Mouse (Mus musculus) heart, embryonic 14.5 days (tissue): ENCODE results near the gene Ccdc186. TPM values are rescaled to one million over a fixed set of nuclear protein-coding genes. Genes with fewer than 3 reads are reported as not detected.
"Not testable (repeated sequence)": the region's sequence is repeated elsewhere in the genome, so short reads cannot be mapped to it uniquely, and the experiment has no call there.

Source experiments
- ATAC-seq: fragments of 200-750 bp; cut with Nextera tagmentation; 2 replicates; pipeline ENCODE4 v1.8.0; 2017; ENCODE audit warnings: low read depth, moderate TSS enrichment; ENCODE audit not compliant: insufficient number of reproducible peaks, insufficient read depth, low FRiP score
- H3K27ac ChIP-seq, 2 experiments: fragments of 200-500 bp in 1 of 2; fragments of 300-500 bp in 1 of 2; sonication (generic) in 1 of 2; replicated peaks in 1 of 2; 2 replicates each; pipeline ENCODE4 v1.5.1; 2012 to 2014; ENCODE audit warnings: low read depth in 2 of 2, low read length in 2 of 2, control low read depth in 1 of 2, mild to moderate bottlenecking in 1 of 2, mixed read lengths in 1 of 2; ENCODE audit not compliant: control insufficient read depth in 1 of 2, insufficient read depth in 1 of 2
- H3K27me3 ChIP-seq: fragments of 300-500 bp; sonication (generic); 2 replicates; pipeline ENCODE4 v1.6.1; 2014; ENCODE audit warnings: mild to moderate bottlenecking, low read length, control low read depth; ENCODE audit not compliant: control insufficient read depth, insufficient read depth
- H3K36me3 ChIP-seq: fragments of 300-500 bp; sonication (generic); 2 replicates; pipeline ENCODE4 v1.6.1; 2014; ENCODE audit warnings: mild to moderate bottlenecking, control low read depth, low read length, mixed read lengths; ENCODE audit not compliant: control insufficient read depth, insufficient read depth
- H3K4me1 ChIP-seq, 2 experiments: fragments of 200-500 bp in 1 of 2; fragments of 300-500 bp in 1 of 2; sonication (generic) in 1 of 2; 2 replicates each; pipeline ENCODE4 v1.6.1; 2012 to 2014; ENCODE audit warnings: low read length in 2 of 2, control low read depth in 1 of 2, mixed read lengths in 1 of 2; ENCODE audit not compliant: control insufficient read depth in 2 of 2, insufficient read depth in 2 of 2
- H3K4me2 ChIP-seq: fragments of 300-500 bp; sonication (generic); 2 replicates; pipeline ENCODE4 v1.6.1; 2014; ENCODE audit warnings: mild to moderate bottlenecking, low read length
- H3K4me3 ChIP-seq, 2 experiments: fragments of 200-500 bp in 1 of 2; fragments of 300-500 bp in 1 of 2; sonication (generic) in 1 of 2; 2 replicates each; pipeline ENCODE4 v1.5.1; 2012 to 2014; ENCODE audit warnings: low read length in 2 of 2, mild to moderate bottlenecking in 2 of 2, control low read depth in 1 of 2, low read depth in 1 of 2, moderate library complexity in 1 of 2; ENCODE audit not compliant: control insufficient read depth in 1 of 2, insufficient read depth in 1 of 2
- H3K9ac ChIP-seq: fragments of 300-500 bp; sonication (generic); 2 replicates; pipeline ENCODE4 v1.6.1; 2014; ENCODE audit warnings: mild to moderate bottlenecking, low read length
- H3K9me3 ChIP-seq: fragments of 300-500 bp; sonication (generic); 2 replicates; pipeline ENCODE4 v1.6.1; 2016; ENCODE audit warnings: low read length, control low read depth; ENCODE audit not compliant: control insufficient read depth
- WGBS: fragments of 180-500 bp; shearing (Covaris S2); extraction: QIAGEN DNeasy Blood & Tissue Kit; methylation state at CpG from one replicate; pipeline ENCODE4 v1.1.7; 2014; 5-methylcytosine and 5-hydroxymethylcytosine counted together
- polyA plus RNA-seq: library from polyadenylated mRNA; unstranded; fragments of >200 nt; fragmentation: Nextera tagmentation; extraction: Ambion mirVana; gene quantifications from 2 replicates; pipeline ENCODE4 v1.2.1, GENCODE M21; 2014

The Ccdc186 gene
- polyA plus RNA-seq, 1 experiment from 2014 or later: 20.4 TPM

DNA sequence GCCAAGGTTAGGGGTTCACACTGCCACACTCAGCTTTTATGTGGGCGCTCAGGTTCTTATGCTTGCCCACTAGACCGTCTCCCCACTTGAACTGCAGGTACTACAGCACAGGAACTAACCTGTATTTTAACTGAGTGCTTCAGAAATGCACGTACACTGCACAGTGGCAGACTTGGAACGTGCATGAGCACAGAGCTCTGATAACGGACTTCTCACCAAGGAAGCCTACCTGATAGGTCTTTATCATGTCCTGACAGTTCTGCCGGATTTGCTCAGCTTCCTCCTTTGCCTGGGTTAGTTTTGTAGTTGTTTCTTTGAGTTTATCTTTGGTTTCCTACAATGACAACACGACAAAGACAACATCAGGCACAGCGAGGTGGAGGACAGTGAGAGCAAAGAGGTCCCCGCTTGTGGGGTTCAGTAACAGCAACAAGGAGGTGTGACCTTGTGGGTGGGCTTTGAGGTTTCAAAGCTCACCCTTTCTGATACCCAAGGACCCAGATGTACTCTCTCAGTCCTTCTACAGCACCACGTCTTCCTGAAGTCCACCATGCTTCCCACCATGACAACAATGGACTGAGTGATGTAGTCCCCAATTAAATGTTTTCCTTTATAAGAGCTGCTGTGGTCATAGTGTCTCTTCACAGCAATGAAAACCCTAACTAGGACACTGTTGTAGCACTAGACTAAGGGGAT is 20.2 kb downstream of the Ccdc186 start:
- H3K27me3 ChIP-seq: no peaks in the 10 kb centered on the region
- no peak overlapping the region for H3K4me2 ChIP-seq
- H3K27ac ChIP-seq: peak overlapping the region; percentile 75 to 80
- no peak overlapping the region for H3K4me3 ChIP-seq
- H3K4me1 ChIP-seq: peaks cover 15 to 30% of the 10 kb centered on the region in 2 experiments
- 46% methylated on average over 10 of the region's 10 CpGs for whole genome bisulfite sequencing
- H3K36me3 ChIP-seq: peaks cover 86% of the 10 kb centered on the region
- ATAC-seq: no peak
- H3K9ac ChIP-seq: no peak overlapping the region
- H3K9me3 ChIP-seq: no peaks in the 10 kb centered on the region

DNA sequence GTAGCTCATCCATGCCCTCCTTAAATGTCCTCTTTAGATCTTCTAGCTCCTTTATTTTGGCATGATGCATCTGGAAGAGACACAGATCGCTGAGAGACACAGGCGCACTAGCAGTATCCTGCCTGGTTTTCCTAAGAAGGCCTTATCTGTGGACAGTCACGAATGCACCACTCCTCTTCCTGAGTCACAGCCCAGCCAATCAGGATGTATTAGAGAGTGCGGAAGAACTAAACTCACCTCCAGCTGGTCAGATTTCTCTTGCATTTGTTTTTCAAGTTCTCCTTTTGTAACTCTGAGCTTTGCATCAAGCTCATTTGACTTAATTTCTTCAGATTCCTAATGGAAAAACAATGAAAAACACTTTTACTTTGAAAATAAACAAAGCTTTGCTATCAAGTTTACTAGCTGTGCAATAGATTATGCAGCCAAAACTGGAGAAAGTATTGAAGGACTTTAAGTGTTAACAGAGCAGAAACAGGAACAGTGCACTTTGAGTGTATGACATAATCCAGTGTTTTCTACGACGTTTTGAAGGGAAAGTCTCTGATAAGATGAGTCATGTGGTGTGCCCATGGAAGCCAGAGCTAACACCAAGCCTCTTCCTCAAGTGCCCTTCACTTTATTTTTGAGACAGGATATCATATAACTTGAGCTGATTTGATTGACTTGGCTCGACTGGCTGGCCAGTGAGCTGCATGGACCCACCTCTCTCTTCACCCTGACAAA is 20.9 kb downstream of the Ccdc186 start:
- peak; percentile 56; the same call in 1 of the 2 replicates for ATAC-seq
- WGBS: 13% methylated on average over 7 of the region's 7 CpGs
- Histone ChIP-seq H3K9ac (peak overlapping the region; percentile 3; the same call in 1 of the 2 replicates), H3K27me3 (no peaks in the 10 kb centered on the region), H3K27ac (peak overlapping the region; percentile 75 to 80), H3K9me3 (no peaks in the 10 kb centered on the region), H3K4me3 (no peak overlapping the region), H3K4me2 (no peak overlapping the region), H3K36me3 (peaks cover 87% of the 10 kb centered on the region), H3K4me1 (peaks cover 15 to 30% of the 10 kb centered on the region in 2 experiments)

DNA sequence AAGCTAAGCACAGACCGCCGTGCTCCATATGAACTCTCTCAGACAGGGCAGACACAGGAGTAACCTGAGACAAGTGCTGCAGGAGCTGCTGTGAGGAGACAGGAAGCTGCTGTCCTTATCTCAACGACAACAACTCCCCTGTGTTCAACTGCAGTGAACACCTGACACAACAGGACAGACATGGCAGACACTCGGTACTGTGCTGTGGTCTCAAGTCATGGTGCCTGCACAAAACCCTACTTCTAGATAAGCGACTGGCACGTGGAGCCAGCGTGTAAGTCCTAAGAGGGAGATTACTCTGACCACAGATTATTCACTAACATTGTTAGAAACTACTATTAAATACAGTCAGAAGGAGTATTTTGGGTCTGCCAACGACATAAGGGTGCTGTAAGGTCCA is 21.8 kb downstream of the Ccdc186 start:
- 33% methylated on average over 8 of the region's 8 CpGs for WGBS
- Histone ChIP-seq H3K4me1 (peaks cover 15 to 30% of the 10 kb centered on the region in 2 experiments), H3K27me3 (no peaks in the 10 kb centered on the region), H3K9me3 (no peaks in the 10 kb centered on the region), H3K9ac (no peak overlapping the region), H3K4me2 (no peak overlapping the region), H3K27ac (peak overlapping the region in 1 of 2 experiments; percentile 80; a peak in 1 of 4 replicates), H3K36me3 (peaks cover 87% of the 10 kb centered on the region), H3K4me3 (no peak overlapping the region)
- no peak for ATAC-seq

DNA sequence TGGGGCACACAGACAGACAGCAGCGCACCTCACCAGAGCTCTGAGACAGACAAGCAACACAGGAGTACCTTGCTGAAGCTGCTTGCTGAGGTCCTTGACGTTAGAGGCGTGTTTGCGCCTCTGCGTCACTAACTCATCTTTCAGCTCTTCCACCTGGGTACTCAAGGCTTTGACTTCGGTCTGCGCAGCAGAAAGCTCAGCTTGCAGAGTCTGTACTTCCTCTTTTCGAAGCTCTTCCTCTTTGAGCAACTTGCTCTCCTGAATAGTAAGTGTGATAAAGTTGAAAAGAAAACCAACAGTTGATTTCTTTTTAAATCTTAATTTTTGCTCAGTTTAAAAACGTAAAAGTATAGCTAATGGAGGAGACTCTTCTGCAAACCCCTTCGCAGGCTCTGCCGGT is 24.6 kb downstream of the Ccdc186 start:
- Histone ChIP-seq H3K27ac (no peak overlapping the region), H3K36me3 (peaks cover 91% of the 10 kb centered on the region), H3K4me3 (no peak overlapping the region), H3K4me2 (no peak overlapping the region), H3K9ac (no peak overlapping the region), H3K4me1 (peaks cover 15 to 27% of the 10 kb centered on the region in 2 experiments), H3K27me3 (no peaks in the 10 kb centered on the region), H3K9me3 (no peaks in the 10 kb centered on the region)
- 91% methylated on average over 11 of the region's 11 CpGs for WGBS
- ATAC-seq: no peak

DNA sequence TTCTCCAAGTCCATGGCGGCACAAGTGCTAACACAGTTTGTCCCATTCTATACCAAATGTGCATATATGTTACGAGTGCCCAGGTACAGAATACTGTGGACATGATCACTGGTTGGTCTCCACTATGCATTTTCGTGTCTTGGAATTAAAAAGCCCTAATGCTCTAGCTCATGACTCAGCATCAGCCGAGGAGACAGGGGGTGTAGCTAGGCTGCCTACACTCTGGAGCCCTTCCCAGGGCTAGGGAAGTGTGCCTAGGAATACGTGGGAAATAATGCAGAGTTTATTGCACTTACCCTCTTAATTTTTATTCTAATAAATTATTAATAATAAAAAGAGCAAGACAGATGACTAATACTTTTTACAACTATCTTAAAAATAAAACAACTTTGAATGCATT is 33.0 kb downstream of the Ccdc186 start:
- H3K9me3 ChIP-seq: no peaks in the 10 kb centered on the region
- no peak overlapping the region for H3K4me2 ChIP-seq
- peaks cover 76% of the 10 kb centered on the region for H3K36me3 ChIP-seq
- H3K27me3 ChIP-seq: no peaks in the 10 kb centered on the region
- no peak overlapping the region for H3K4me3 ChIP-seq
- WGBS: 87% methylated on average over 5 of the region's 5 CpGs
- no peaks in the 10 kb centered on the region for H3K4me1 ChIP-seq
- H3K9ac ChIP-seq: no peak overlapping the region
- no peak overlapping the region for H3K27ac ChIP-seq
- ATAC-seq: no peak

DNA sequence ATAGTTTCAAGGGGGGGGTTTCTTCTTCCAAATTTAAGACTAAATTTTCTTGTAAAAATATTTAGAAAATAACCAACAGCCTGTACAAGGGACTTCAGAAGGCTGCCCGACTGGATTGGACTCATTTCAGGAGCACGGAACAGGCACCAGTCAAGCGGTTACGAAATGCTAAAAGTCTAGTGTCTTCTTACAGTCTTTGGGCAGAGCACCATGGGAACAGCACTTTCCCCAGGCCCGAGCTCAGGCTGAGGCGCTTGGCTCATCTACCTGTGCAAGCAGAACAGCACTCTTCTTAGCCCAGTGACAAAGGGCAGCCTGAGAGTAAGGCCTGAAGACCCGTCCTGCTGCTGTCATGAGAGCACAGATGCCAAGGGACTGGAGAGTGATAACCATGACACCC is 34.1 kb downstream of the Ccdc186 start:
- Histone ChIP-seq H3K4me3 (no peak overlapping the region), H3K4me1 (no peaks in the 10 kb centered on the region), H3K27me3 (no peaks in the 10 kb centered on the region), H3K9ac (no peak overlapping the region), H3K27ac (no peak overlapping the region), H3K4me2 (no peak overlapping the region), H3K9me3 (no peaks in the 10 kb centered on the region), H3K36me3 (peaks cover 72% of the 10 kb centered on the region)
- no peak for ATAC-seq
- 85% methylated on average over 7 of the region's 7 CpGs for WGBS

DNA sequence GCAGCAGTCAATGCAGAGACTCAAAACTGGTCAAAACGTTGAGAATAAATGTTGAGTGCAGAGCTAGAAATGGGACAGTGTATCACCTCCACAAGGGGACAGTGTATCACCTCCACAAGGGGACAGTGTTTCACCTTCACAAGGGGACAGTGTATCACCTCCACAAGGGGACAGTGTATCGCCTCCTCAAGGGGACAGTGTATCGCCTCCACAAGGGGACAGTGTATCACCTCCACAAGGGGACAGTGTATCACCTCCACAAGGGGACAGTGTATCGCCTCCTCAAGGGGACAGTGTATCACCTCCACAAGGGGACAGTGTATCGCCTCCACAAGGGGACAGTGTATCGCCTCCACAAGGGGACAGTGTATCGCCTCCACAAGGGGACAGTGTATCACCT is 43.5 kb downstream of the Ccdc186 start:
- H3K4me2 ChIP-seq, H3K4me3 ChIP-seq, H3K36me3 ChIP-seq, H3K9ac ChIP-seq, H3K9me3 ChIP-seq, H3K27ac ChIP-seq, ATAC-seq, H3K27me3 ChIP-seq: not testable (repeated sequence)
- 96% methylated on average over 7 of the region's 7 CpGs for WGBS
- peaks cover 31 to 34% of the 10 kb centered on the region in 2 experiments for H3K4me1 ChIP-seq
